Mouse (Mus musculus): ENCODE data around the gene Hrh2.

The Hrh2 gene

GRCm38 (mm10) chr13:54215777-54216316, 23.9 kb downstream of the Hrh2 start:
- no peak for DNase-seq (ENCODE audit: low spot score in 2 of 2)

GRCm38 (mm10) chr13:54218341-54218740, 26.4 kb downstream of the Hrh2 start:
- DNase-seq (ENCODE audit: low spot score in 2 of 2), result peak in 1 of 2 experiments; percentile 71

DNA sequence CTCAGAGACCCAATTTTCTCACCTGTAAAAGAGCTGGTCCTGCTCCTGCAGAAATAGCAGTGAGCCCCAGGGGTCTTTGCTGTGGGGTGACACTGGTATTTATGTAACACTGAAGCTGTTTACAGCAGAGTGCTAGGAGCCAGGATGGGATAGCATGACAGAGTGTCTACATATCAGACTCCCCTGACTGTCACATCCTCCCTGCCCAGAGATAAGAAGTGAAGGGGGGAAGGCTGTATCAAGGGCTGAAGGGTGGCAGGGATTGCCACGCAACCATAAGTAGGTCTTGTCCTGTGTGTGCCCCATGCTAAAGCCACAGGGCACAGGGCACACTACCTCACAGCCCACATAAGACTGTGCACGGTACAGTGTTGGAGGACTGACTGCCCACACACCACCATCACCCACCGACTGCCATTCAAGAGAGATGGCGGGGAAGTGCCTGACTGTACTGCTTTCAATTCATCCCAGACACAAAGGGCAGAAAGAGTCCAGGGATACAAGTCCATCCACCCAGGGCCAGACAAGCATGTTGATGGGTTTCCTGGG, 29.8 kb downstream of the Hrh2 start:
- no peak for DNase-seq (ENCODE audit: low spot score in 2 of 2)

GRCm38 (mm10) chr13:54222921-54223769, 31.2 kb downstream of the Hrh2 start:
- DNase-seq (ENCODE audit: low spot score in 2 of 2), result peak in 1 of 2 experiments; percentile 44

DNA sequence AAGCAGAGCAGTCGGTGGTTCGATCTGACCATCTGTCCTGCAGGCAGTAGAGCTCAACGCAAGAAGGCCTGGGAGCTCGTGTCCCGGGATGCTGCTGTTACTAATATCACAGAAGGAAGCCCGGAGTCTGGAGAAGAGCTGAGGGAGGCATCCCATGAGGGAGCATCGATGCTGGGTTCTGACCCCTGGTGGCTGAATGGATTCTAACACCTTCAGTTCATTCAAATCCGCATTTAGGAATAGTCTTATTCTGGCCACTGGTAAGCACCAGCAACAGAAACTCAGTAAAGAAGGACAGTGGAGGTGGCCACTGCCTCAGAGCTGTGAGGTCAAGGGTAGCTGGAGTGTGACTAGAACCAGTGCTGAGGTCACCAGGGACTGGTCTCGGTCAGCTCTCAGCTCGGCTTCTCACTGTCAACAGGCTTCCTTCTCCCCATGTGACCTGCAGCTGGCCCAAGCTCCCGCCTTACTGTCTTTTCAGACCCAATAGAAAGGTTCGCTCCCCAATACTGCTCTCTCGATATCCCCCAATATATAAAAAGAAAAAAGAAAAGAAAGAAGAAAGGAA, 36.1 kb downstream of the Hrh2 start:
- peak in 1 of 2 experiments; percentile 37 for DNase-seq (ENCODE audit: low spot score in 2 of 2)

- DNase-seq (ENCODE audit: low spot score in 2 of 2), result no peak
These were observed 38.2 kb downstream of the Hrh2 start for GRCm38 (mm10) chr13:54230081-54230480.

DNA sequence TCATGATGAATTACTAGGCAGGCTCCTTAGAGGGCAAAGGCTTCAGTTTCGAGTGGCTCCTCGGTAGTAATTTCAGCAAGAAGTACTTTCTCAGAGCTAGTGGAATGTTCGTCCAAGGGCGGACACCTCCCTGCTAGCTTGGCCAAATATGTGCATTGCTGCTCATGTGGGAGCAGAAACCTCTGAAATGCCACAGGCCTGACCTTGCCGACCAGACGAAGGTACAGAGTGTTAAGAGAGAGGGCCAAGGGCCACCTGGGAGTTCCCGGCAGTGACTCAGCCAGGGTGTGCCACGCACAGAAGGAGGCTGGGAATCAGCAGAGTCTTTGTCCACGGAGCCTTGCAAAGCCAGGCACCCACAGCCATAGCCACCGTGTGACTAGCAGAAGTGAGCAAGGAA, 39.9 kb downstream of the Hrh2 start:
- DNase-seq (ENCODE audit: low spot score in 2 of 2), result no peak

DNA sequence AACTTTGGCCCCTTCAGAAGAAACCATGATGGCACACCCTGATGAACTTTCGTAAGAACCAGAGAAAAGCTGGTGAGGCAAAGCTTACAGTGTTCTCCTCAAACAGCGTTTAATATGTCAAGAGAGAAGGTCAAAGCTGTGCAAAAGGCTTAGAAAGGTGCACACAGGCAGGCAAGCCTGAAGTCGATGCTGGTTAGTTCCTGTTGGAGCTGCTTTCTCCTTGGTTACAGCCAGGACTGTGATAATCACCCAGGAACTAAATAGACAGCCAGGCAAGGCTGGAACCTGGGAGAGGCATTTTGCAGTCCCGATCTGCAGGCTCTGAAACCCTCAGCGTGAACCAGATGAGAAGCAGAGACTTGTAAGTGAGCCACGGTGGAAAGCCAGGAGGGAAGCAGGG, 45.6 kb downstream of the Hrh2 start:
- no peak for DNase-seq (ENCODE audit: low spot score in 2 of 2)

DNA sequence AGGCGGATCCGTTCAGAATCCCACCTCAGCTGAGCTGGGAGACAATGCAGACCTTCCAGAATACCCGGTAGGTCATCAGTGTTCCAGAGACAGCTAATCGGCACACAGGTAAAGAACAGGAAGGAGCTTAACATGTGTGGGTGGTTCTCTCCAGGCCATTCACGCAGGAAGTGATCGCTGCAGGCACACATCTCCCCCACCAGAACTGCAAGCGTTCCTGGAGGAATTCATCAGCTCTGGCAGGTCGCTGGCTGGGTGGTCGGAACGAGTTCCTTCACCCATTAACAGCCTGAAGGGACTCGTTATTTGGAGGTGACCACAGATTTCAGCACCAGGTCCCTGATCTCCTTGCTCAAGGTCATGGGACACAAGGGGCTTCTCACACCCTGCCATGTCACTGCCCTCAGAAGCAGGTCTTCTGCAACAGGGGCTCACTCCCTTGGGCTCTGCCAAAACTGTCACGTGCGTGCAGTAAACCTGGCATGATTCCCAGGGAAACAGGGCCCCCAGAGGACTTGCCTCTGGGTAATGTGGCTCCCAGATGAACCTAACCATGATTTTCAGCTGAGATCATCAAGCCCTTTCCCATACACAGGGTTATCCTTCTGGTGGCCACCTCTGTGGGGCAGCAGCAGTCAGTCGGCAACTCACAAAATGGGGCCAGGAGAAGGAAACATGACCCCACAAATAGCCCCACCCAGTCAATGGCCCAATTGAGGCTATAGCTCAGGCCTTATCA, 46.8 kb downstream of the Hrh2 start:
- DNase-seq (ENCODE audit: low spot score in 2 of 2), result no peak

- DNase-seq (ENCODE audit: low spot score in 2 of 2), result peak; percentile 47 to 58
These were observed 50.5 kb downstream of the Hrh2 start for GRCm38 (mm10) chr13:54242380-54242779.

- no peak for DNase-seq (ENCODE audit: low spot score in 2 of 2)
These were observed 53.3 kb downstream of the Hrh2 start for GRCm38 (mm10) chr13:54245204-54245603.

DNA sequence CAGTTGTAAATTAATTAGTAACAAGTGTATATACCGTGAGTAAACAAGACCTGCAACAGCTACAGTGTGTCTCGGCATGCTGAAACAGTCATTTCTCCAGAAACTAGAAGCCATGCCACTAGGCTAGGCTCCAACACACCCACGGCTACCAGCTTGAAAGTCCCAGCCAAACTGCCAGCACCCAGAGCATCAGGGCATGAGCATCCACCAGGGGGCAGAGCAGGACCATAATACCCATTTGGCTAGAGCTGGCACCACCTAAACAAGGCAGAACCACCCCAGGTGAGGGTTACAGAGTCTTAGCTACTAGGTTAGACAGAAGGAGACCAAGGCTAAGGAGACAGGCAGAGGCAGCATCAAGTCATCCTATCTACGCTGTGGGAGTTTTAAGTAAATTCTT, 55.6 kb downstream of the Hrh2 start:
- peak; percentile 28 to 68 for DNase-seq (ENCODE audit: low spot score in 2 of 2)

DNA sequence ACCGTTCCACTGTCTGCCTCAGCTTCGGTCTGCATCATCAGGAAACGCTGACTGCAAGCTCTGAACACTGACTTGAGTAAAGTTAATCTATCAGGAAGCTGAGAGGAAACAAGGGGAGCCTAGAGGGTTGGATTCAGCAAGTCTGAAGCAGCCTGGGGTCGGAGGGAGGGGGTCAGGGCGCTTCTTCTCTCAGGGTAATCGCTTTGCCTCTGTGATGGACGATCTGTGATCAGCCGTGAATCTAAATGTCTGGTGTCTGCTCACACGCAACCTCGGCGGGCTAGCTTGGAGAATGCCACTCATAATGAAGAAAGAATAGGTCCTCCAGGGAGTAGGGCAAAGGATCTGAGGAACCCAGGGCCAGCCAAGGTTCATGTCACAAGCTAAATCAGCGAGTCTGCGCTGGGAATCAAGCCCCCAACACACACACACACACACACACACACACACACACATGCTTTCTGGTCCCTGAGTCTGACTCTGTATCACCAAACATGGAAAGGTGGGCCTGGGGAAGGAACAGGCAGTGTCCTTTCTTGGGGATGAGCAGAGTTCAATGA, 56.6 kb downstream of the Hrh2 start:
- no peak for DNase-seq (ENCODE audit: low spot score in 2 of 2)

DNA sequence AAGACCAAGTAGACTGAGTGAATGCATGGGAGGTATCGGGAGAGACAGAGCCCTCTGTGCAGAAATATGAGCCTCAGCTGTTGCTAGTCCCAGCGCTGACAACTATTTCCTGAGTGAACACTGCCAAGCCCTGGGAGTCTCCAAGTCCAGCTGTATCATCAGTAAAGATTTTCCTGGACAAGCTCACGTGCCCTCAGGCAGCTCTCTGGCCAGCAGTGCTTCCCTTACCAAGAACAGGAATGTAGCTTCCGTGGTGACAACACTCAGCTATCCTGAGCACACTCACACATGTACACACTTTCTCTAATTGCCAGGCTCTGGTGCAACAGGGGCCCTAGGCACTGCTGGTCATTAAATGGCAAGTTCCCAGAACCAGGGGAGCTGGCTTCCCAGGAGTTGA, 57.1 kb downstream of the Hrh2 start:
- no peak for DNase-seq (ENCODE audit: low spot score in 2 of 2)

GRCm38 (mm10) chr13:54250346-54250745, 58.4 kb downstream of the Hrh2 start:
- no peak for DNase-seq (ENCODE audit: low spot score in 2 of 2)

DNA sequence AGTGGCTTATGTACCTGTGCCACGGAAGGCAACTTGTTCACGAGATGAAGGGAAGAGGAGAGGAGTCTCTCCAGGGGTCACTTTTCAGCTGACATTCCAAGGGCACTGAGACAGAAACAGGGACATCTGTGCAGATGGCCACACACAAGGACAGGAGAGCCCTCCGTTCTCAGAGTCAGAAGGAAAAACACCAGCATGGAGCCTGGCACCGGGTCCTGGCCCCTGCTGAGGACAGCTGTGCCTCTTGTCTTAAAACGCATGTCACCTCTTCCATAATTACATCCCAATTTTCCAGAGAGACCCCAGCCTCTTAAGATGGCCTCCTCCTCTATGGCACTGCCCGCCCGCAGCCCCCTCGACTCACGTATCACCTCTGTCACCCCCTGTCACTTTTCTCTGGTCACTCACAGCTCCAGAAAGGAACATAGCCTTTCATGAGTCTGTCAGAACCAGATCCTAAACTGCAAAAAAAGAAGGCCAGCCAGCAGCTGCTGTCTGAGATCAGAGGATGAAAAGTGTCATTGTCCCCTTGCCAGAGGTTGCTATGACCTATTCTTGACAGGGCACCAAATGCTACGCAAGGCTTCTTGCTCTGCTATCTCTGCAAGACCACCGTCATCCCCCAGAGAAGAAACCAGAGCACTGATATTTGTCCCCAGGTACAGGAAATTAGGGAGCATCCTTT, 59.8 kb downstream of the Hrh2 start:
- DNase-seq (ENCODE audit: low spot score in 2 of 2), result no peak

DNA sequence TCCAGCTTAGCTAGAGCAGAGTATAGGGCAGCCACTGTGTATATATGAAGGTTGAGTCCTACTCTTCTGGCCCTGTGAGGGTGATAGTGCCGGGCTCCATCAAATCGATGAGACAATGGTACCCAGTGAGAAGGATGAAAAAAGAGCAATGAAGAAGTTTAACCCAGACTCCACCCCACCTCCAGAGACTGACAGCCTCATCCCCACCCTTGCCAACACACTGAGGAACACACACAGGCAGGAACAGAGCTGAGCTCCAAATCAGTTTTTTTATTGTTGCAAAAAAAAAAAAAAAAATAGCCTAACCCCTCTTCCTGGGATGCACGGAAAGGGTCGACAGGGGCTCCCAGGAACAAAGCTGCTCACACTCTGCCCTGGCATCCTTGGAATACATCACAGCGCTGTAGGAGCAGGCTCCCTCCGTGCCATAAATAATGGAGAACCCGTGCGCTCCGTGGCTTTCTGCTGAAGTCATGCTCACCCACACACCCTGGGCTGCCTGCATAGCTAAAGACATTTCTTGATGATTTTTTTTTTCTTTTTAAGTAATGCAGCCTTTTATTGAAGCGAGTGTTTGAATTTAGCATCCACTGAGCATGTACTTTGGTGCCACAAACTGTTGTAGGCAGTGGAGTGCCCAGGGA, 65.8 kb downstream of the Hrh2 start:
- no peak for DNase-seq (ENCODE audit: low spot score in 2 of 2)

- DNase-seq (ENCODE audit: low spot score in 2 of 2), result no peak
These were observed 66.4 kb downstream of the Hrh2 start for GRCm38 (mm10) chr13:54258231-54258743.

- DNase-seq (ENCODE audit: low spot score in 2 of 2), result no peak
These were observed 68.4 kb downstream of the Hrh2 start for GRCm38 (mm10) chr13:54260318-54260717.

DNA sequence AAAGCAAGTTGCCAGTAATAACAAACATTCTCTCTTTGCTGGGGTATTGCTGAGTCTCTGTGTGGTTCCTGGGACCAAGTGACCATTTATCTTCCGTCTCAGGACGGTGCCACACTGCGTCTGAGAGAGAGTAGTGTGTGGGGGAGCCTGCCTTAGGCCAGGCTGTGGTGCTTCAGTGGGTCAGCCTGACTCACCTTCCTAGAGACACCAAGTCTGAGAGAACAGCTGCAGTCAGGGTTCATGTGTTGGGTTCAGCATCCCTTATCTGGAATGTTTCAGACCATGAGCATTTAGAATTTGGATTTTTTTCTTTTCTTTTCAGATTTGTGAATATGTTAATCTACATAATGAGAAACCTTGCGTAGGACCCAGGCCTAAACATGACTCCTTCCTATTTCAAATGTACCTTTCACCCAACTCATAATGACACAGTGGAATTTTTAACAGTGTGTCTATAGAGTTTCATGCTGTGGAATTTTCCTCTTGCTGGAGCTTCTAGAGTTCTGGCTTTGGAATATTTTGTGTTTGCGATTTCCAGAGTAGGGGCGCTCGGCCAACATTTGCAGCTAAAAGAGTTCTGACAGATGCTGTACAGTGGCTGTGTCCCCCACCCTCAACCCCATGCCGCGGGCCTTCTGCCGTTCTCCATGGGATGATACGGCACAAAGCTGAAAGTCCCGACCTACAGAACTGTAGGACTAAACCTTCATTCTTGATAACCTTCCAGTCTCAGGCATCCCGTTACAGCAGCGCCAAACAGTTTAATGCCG, 71.0 kb downstream of the Hrh2 start:
- DNase-seq (ENCODE audit: low spot score in 2 of 2), result no peak

Measured in natural killer cell, adult 2 months (primary cell).